Mouse (Mus musculus): ENCODE data around the gene Sort1. TPM values are rescaled to one million over a fixed set of nuclear protein-coding genes. Genes with fewer than 3 reads are reported as not detected.

Sort1 gene
- total and polyA plus RNA-seq, 2 experiments from 2014 or later: 12.9 to 69.0 TPM

DNA sequence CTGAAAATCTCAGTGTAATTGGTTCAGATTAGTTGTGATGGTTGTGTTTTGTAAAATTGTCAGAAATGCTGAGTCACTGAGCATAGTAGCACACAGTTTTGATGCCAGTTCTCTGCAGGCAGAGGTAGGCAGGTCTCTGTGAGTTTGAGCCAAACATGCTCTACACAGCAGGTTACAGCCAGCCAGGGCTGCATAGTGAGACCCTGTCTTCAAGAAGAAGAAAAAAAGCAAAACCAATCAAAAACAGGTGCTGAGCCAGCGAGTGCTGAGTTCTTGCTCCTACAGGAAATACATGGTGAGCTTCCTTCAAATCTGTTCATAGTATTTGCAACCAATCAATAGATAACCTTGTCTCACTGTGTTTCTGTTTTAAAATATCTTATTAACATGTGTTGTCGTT is 34.6 kb downstream of the Sort1 start:
- WGBS: 58% methylated on average over 2 of the region's 2 CpGs

DNA sequence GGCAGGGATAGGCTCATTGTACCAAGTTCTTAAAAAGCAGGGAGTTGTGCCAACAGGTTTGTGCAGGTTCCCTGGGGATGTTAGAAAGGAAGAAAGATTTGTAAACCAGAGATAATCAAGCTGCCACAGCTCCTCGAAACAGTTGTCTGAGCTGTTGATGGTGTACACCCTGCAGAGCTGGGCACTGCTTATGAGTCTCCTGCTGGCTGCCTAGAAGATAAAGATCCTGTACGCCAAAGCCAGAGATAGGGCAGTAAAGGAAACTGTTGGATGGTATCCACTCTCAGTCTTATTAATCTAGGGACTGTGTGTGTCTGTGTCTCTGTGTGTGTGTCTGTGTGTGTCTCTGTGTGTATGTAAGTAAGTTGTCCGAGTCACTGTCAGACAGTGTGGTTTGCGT is 37.8 kb downstream of the Sort1 start:
- Histone ChIP-seq H3K4me2 (ENCODE audit: low read depth) (no peak overlapping the region), H3K4me3 (ENCODE audit: low read depth, low read length) (no peak overlapping the region), H3K4me1 (ENCODE audit: insufficient read depth) (no peaks in the 10 kb centered on the region), H3K27me3 (ENCODE audit: insufficient read depth, low read length) (no peaks in the 10 kb centered on the region), H3K36me3 (ENCODE audit: insufficient read depth) (peaks cover 5% of the 10 kb centered on the region; the same call in 1 of the 2 replicates), H3K9me3 (ENCODE audit: low read length) (no peaks in the 10 kb centered on the region), H3K27ac (ENCODE audit: low read depth, low read length) (no peak overlapping the region), H3K9ac (no peak overlapping the region)
- no peak for DNase-seq
- ATAC-seq: no peak
- TF ChIP-seq CTCF (IDR thresholded peaks at IDR 0.05; ENCODE audit: low read depth): no peak
- WGBS: 64% methylated on average over 4 of the region's 4 CpGs

More for the DNA sequence above, 34.6 kb downstream of the Sort1 start:
- no peak overlapping the region for H3K9ac ChIP-seq
- no peak for TF ChIP-seq CTCF (IDR thresholded peaks at IDR 0.05; ENCODE audit: low read depth)
- no peaks in the 10 kb centered on the region for H3K9me3 ChIP-seq (ENCODE audit: low read length)
- ATAC-seq: no peak
- H3K27me3 ChIP-seq (ENCODE audit: insufficient read depth, low read length): no peaks in the 10 kb centered on the region
- no peak overlapping the region for H3K27ac ChIP-seq (ENCODE audit: low read depth, low read length)
- DNase-seq: no peak
- no peaks in the 10 kb centered on the region for H3K4me1 ChIP-seq (ENCODE audit: insufficient read depth)
- H3K4me2 ChIP-seq (ENCODE audit: low read depth): no peak overlapping the region
- H3K4me3 ChIP-seq (ENCODE audit: low read depth, low read length): no peak overlapping the region
- no peaks in the 10 kb centered on the region; the same call in 1 of the 2 replicates for H3K36me3 ChIP-seq (ENCODE audit: insufficient read depth)

DNA sequence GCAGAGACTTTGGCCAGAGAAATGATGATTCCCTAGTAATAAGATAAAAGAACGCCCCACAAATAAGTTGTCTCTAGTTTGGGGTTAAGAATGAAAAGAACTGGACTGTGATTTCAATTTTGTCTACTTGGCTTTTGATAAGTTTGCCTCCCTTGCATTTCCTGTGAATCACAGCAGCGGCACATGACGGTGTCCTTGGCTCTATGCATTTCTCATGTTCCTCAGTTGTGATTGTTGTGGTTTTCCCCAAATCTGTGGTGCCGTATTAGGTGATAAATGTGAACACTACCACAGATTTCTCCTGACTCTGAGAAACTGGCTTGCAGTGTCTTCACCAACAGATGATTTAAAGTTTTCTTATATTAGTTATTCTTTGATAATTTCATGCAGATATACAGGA is 38.3 kb downstream of the Sort1 start:
- H3K36me3 ChIP-seq (ENCODE audit: insufficient read depth): peaks cover 9% of the 10 kb centered on the region; the same call in 1 of the 2 replicates

DNA sequence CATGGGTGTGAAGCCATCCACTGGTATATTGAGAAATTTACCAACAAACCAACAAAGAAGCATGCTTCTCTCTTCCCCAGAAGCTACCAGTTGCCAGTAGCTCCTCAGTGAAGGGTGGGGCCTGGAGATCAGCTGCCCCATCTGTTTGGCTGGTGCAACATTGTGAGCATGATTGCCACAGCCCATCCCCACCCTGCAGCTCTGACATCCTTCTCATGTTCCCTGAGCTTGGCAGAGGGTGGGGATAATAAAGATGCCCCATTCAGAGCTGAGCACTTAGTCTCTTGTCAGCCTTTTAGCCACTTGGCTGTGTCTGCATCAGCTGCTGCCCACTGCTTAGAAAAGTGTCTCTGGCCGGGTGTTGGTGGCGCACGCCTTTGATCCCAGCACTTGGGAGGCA is 39.1 kb downstream of the Sort1 start:
- Histone ChIP-seq H3K4me2 (ENCODE audit: low read depth) (no peak overlapping the region), H3K9ac (no peak overlapping the region), H3K27me3 (ENCODE audit: insufficient read depth, low read length) (no peaks in the 10 kb centered on the region), H3K4me1 (ENCODE audit: insufficient read depth) (no peaks in the 10 kb centered on the region), H3K9me3 (ENCODE audit: low read length) (no peaks in the 10 kb centered on the region), H3K27ac (ENCODE audit: low read depth, low read length) (no peak overlapping the region), H3K36me3 (ENCODE audit: insufficient read depth) (peaks cover 9% of the 10 kb centered on the region; the same call in 1 of the 2 replicates), H3K4me3 (ENCODE audit: low read depth, low read length) (no peak overlapping the region)
- ATAC-seq (no peak; the same call in 1 of the 2 replicates), DNase-seq (no peak)
- no peak for TF ChIP-seq CTCF (IDR thresholded peaks at IDR 0.05; ENCODE audit: low read depth)
- 73% methylated on average over 3 of the region's 3 CpGs for WGBS

More for the DNA sequence above, 38.3 kb downstream of the Sort1 start:
- H3K9me3 ChIP-seq (ENCODE audit: low read length): no peaks in the 10 kb centered on the region
- 78% methylated on average over 4 of the region's 4 CpGs for WGBS
- no peak overlapping the region for H3K4me2 ChIP-seq (ENCODE audit: low read depth)
- DNase-seq (no peak), ATAC-seq (no peak)
- H3K27me3 ChIP-seq (ENCODE audit: insufficient read depth, low read length): no peaks in the 10 kb centered on the region
- no peak overlapping the region for H3K4me3 ChIP-seq (ENCODE audit: low read depth, low read length)
- no peak for TF ChIP-seq CTCF (IDR thresholded peaks at IDR 0.05; ENCODE audit: low read depth)
- H3K27ac ChIP-seq (ENCODE audit: low read depth, low read length): no peak overlapping the region
- H3K9ac ChIP-seq: no peak overlapping the region
- no peaks in the 10 kb centered on the region for H3K4me1 ChIP-seq (ENCODE audit: insufficient read depth)

DNA sequence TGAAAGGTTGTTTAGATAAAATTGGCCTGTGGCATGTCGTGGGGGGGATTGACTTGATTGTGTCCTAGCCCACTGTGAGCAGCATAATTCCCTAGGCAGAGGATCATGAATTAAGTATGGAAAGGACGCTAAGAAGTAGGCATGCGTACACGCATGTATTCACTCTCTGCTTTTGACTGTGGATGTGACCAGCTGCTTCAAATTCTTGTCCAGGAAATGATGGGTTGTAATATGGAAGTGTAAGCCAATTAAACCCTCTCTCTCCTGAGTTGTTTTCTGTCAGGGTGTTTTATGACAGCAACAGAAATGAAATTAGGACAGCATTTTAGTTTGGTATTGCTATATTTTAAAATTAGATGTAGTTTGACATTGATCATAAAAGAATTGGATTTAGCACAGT is 41.0 kb downstream of the Sort1 start:
- peaks cover 9% of the 10 kb centered on the region; the same call in 1 of the 2 replicates for H3K36me3 ChIP-seq (ENCODE audit: insufficient read depth)
- ATAC-seq: peak; percentile 40
- peak; percentile 53 for DNase-seq
- no peak for TF ChIP-seq CTCF (IDR thresholded peaks at IDR 0.05; ENCODE audit: low read depth)
- H3K9ac ChIP-seq: no peak overlapping the region
- no peaks in the 10 kb centered on the region for H3K27me3 ChIP-seq (ENCODE audit: insufficient read depth, low read length)
- WGBS: 64% methylated on average over 4 of the region's 4 CpGs
- no peak overlapping the region for H3K27ac ChIP-seq (ENCODE audit: low read depth, low read length)
- H3K4me1 ChIP-seq (ENCODE audit: insufficient read depth): no peaks in the 10 kb centered on the region
- H3K4me3 ChIP-seq (ENCODE audit: low read depth, low read length): no peak overlapping the region
- no peaks in the 10 kb centered on the region for H3K9me3 ChIP-seq (ENCODE audit: low read length)
- no peak overlapping the region for H3K4me2 ChIP-seq (ENCODE audit: low read depth)

DNA sequence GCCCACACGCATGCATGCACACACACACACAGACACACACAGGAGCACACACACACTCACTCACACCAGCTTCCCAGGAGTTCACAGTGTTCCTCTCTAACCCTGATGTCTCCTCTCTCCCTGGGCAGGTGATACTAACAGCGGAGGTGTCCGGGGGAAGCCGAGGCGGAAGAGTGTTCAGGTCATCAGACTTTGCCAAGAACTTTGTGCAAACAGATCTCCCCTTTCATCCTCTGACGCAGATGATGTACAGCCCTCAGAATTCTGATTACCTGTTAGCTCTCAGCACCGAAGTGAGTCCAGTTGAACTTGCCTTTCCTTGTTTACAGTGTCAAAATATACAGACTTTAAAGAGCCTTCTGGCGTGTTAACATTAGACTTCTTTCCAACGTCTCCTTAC is 41.6 kb downstream of the Sort1 start:
- H3K4me2 ChIP-seq (ENCODE audit: low read depth): no peak overlapping the region
- ATAC-seq (no peak), DNase-seq (no peak)
- no peaks in the 10 kb centered on the region for H3K27me3 ChIP-seq (ENCODE audit: insufficient read depth, low read length)
- no peak overlapping the region for H3K4me3 ChIP-seq (ENCODE audit: low read depth, low read length)
- 81% methylated on average over 9 of the region's 9 CpGs for WGBS
- H3K9me3 ChIP-seq (ENCODE audit: low read length): no peaks in the 10 kb centered on the region
- H3K4me1 ChIP-seq (ENCODE audit: insufficient read depth): no peaks in the 10 kb centered on the region
- TF ChIP-seq CTCF (IDR thresholded peaks at IDR 0.05; ENCODE audit: low read depth): no peak
- H3K9ac ChIP-seq: no peak overlapping the region
- H3K27ac ChIP-seq (ENCODE audit: low read depth, low read length): no peak overlapping the region
- peaks cover 14% of the 10 kb centered on the region; the same call in 1 of the 2 replicates for H3K36me3 ChIP-seq (ENCODE audit: insufficient read depth)

DNA sequence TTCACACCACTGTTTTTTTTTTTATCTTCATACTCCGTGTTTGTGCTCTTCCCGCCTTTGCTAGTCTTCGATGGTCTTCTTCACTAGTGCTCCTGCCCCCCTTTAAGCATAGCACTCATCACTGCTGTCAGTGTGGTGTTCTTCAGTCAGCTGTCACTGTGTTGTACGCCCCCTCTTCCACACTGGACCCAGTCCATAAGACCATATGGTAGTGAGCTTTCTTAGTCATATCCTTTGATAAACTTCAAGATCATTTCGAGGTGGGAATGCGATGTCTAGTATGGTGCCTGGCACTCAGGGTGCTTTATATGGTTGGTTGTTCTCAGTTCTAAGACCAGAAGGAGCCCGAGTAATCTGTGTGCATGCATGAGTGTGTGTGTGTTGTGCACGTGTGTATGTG is 43.4 kb downstream of the Sort1 start:
- Histone ChIP-seq H3K4me3 (ENCODE audit: low read depth, low read length) (no peak overlapping the region), H3K9me3 (ENCODE audit: low read length) (no peaks in the 10 kb centered on the region), H3K27me3 (ENCODE audit: insufficient read depth, low read length) (no peaks in the 10 kb centered on the region), H3K27ac (ENCODE audit: low read depth, low read length) (peak overlapping the region; percentile 78), H3K4me2 (ENCODE audit: low read depth) (no peak overlapping the region), H3K9ac (no peak overlapping the region), H3K4me1 (ENCODE audit: insufficient read depth) (no peaks in the 10 kb centered on the region), H3K36me3 (ENCODE audit: insufficient read depth) (peaks cover 26% of the 10 kb centered on the region)
- DNase-seq: peak; percentile 57
- TF ChIP-seq CTCF (IDR thresholded peaks at IDR 0.05; ENCODE audit: low read depth): no peak
- 63% methylated on average over 8 of the region's 8 CpGs for WGBS
- peak; percentile 42 for ATAC-seq
